Mouse (Mus musculus): ENCODE measurements around the gene Alkal2.
A peak's percentile ranks its signal among the peaks of the same experiment; 100 is the strongest.

Gene Alkal2

GRCm38 (mm10) chr12:30883986-30884621 is at the start of gene Alkal2:
Gene Alkal2, plus strand, starts transcription at chr12:30884322.
- no peak for DNase-seq

- no peak for DNase-seq
Observed at GRCm38 (mm10) chr12:30848521-30848920, 35.6 kb upstream of the Alkal2 start.

- no peak for DNase-seq
Observed at GRCm38 (mm10) chr12:30850902-30851301, 33.2 kb upstream of the Alkal2 start.

DNA sequence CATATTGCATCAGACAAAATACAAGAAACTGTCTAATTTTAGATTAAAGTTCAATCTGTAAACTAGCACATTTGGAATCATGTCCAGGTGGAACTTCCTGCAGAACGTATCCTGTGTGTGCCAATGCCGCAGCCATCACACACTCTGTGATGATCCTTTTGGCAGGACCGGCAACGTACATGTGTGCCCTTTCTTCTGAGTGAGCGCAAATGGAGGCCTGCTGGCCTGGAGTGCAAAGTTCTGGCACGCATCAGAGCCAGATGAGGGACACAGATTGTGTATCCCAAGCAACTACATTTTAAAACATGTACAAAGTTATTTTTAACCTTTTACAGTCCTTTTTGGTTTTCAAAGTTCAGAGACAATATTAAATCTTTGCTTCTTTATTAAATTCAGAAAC is 32.3 kb upstream of the Alkal2 start:
- no peak for DNase-seq

- no peak for DNase-seq
Observed at GRCm38 (mm10) chr12:30855442-30856159, 28.5 kb upstream of the Alkal2 start.

DNA sequence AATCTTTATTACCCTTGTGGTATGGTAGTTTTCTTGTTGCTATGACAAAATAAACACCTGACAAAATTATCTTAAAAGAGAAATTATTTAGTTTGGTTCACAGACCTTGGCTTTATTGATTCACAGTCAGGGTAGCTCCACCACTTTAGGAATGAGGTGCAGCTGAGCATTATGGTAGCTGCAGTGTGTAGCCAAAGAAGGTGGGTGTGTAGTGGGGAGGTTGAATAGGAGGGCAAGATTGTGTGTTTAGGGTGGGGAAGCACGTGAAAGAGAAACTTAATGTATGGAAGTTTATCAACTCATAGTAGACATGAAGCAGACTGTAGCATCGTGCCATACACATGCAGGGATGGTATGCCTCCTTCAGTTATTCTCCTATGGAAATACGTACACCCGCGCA is 27.9 kb upstream of the Alkal2 start:
- no peak for DNase-seq

DNA sequence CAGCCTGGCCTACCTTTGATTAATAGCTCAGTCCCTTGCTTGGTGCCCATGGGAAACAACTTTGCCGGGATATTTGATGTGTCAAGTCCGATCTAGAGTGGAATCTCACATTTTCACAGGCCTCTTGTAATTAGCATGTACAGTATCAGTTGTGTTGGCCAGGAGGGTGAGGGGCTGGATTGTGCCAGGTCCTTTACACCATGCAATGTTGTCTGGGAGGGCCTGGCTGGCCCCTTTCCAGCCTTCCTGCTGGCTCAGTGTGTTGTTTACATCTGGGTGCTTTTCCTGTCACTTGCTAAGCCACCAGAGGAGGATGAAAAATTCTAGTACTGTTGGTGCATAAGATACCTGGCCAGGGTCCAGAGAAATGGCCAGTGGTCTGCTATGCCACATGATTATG is 19.8 kb upstream of the Alkal2 start:
- no peak for DNase-seq

DNA sequence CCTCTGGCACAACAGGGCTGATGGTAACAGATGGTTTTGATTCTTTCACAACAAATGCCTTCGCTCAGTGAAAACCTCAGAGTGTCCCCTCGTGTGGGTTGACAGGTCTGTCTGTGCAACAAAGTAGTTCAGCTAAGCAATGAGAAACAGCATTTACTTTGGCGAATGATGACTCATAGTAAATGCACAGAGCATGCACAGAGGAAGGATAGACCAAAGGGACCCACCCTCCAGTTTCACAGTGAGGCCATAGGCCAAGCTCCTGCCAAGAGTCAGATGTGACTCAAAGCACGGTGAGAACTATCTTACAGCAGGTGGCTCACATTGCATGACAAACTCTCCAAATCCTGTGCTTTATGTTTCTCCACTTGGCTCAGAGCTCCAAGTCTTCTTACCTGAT is 18.3 kb upstream of the Alkal2 start:
- DNase-seq = no peak

- DNase-seq = no peak
Observed at GRCm38 (mm10) chr12:30879447-30879846, 4.7 kb upstream of the Alkal2 start.

GRCm38 (mm10) chr12:30883592-30883985 is 533 bp upstream of the Alkal2 start:
- DNase-seq = no peak

- no peak for DNase-seq
Observed at GRCm38 (mm10) chr12:30884622-30885230, 604 bp downstream of the Alkal2 start.

DNA sequence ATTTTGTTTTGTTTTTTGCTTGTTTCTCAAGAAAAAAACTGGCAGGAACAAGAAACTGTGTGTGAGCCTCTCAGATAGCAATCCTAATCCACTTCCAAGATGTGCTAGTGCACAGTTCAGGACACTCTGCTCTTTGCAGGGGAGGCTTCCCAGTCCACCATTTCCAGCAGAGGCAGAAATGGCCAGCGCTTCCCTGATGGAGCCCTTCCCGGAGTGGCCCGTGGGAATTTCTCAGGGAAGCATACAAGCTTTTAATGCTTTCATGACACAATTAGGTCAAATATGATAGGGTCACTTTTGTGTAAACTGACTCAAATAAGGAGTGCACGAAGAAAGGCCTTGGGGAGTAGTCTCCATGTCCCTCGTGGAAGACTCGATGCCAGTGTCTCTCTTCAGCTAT is 1.8 kb downstream of the Alkal2 start:
- DNase-seq = no peak

GRCm38 (mm10) chr12:30888003-30888402 is 3.9 kb downstream of the Alkal2 start:
- no peak for DNase-seq

- peak; percentile 30 for DNase-seq
Observed at GRCm38 (mm10) chr12:30890067-30890466, 5.9 kb downstream of the Alkal2 start.

DNA sequence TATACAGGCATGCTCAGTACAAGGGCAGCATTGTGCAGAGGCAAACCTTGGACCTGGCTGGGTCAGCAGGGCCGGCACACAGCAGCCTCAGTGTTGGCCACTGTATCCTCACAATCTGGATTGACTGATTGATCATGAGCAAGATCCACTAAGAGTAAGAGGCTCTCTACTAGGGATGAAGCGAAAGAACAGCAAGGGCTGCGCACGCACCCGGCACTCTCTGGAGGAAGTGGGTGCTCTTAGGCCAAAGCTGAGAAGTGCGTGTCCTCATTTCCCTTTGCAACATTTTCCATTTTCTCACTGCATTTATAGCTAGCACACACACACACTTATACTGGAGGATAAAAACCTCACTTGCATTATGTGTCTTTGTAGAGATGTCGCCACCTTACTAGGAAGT is 7.3 kb downstream of the Alkal2 start:
- no peak for DNase-seq

DNA sequence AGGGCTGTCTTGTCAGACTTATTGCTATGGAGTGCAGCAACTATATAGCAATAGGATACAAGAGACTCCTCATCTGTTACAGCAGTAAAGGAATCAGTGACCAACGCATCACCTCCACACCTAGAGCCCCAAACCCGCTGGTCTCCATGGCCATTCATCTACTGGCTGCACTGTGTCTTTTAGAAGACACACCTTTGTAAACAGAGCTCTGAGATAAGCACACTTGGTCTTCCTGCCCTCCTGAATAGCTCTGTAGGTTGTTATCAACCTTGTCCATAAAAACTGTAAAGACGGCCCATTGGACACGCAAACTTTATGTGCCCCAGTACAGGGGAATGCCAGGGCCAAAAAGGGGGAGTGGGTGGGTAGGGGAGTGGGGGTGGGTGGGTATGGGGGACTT is 12.9 kb downstream of the Alkal2 start:
- DNase-seq = no peak

DNA sequence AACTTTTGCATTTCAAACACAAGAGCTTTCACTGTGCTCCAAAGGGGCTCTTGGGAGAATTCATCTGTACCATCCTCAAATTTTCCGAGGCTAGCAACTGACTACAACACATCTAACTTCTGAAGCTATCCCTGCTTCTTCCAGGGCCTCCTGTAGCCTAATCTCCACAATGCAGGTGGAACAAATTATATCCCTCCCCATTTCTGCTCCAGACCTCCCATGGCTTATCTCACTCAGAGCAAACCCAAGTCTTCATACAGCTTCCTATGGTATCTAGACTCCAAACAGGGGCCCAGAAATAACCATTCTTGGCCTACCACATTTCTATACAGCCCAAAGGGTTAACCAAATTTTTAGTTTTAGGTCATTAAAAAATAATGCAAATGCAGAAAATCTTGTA is 24.5 kb downstream of the Alkal2 start:
- no peak for DNase-seq

DNA sequence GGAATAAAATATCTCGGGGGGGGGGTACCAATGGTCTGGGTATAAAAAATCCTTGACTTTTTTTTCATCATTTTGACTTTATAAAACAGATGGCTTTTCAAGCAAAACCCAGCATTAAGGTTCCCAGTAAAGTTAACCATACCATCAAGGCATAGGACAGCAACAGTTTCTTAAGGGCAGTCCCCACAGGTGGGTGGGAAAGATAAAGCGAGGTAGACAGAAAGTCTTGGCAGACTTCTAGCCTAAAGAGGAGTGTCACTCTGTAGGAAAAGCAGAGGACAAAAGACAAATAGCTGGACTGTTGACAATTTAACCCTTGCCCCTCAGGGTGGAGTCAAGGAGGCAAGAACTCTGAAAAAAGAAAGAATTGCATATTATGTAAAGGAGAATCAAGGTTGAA is 25.8 kb downstream of the Alkal2 start:
- no peak for DNase-seq

DNA sequence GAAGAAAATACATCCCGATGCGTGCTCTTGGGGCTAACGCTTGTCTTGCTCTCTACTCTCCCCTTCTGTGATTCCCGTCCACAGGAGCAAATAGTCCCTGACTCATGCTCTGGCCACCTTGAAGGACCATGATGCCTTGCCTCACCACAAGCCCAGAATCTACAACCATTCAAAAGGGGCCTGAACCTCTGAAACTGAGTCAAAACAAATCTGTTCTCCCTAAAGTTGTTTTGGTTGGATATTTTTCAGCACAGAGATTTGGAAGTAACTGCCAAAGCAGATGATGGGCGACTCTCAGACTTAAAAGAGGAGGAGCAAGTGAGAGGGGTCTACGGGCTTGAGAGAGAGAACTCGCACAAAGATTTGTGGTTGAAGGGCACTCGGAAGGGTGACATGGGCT is 26.7 kb downstream of the Alkal2 start:
- no peak for DNase-seq

DNA sequence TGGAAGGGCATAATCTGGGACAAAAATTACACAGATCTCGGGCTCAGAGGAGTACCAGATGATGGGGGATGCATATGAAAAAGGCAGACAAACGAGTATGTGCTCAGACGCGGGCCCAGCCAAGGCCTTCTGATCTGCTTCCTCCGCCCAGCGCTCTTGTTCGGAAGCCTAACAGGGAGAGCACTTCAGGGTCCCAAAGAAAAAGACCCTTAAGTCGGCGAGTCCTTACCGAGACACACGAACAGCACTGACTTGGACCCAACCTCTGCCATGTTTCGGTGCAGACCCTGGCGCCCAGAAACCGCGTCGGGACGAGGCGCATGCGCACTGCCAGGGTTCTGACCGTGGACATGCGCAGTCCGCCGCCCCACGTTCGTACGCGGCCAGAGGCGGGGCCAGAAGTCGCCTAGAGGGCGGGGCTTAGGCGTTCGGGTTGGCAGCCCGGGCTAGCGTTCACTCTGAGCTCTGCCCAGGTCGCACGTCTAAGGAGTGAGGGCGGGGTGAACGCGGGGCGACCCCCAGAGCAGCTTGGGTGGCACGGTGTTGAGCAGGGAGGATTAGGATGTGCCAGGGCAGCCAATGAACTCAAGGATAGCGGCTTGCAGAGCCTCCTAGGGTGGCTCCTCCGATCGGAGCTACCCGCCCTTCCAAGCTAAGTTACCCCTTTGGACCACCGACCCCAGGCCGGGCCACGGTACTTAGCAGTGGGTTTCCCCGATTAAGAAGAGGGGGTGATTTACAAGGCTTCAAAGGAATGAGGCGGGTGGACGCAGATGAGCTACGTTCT is 27.3 kb downstream of the Alkal2 start, which contains the start of the genes Acp1 and Sh3yl1:
TSS of gene Acp1 (minus strand) at position 329 of the 787 bp plus-strand sequence.
TSS of gene Sh3yl1 (plus strand) at position 408 of the 787 bp plus-strand sequence.
- DNase-seq = peak; percentile 97

DNA sequence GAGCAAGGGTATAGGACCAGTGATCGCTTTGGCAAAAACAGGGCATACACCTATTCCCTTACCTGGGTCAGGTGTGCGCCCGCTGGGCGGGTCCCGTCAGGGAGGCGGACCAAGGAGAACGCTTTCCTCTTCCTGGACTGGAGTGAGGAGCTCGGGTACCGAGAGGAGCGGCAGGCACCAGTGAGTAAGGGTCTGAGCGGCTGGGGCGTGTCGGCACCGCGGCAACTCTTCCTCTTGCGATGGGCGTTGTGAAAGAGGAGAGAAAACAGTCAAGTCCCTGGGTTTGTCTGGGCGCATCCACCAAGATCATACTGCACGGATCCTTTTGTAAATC is 27.9 kb downstream of the Alkal2 start:
- DNase-seq = peak; percentile 55

DNA sequence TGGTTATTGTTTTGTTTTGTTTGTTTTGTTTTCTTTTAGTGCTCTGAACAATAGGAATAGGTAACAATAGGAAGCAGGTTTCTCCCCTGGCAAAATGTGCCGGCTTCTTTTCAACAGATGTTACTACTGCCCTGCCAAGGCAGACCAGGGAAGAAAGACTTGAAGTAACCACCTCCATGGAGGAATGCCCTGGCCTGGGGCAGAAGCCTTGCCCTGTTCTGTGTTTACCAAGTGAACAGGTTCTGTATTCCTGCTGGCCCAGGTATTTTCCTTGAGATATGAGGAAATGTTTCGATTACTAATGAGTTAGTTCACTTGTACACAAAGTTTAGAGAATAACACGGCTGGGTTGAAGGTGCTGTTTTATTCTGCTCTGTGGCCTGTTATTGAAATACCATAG is 28.7 kb downstream of the Alkal2 start:
- DNase-seq = no peak

DNA sequence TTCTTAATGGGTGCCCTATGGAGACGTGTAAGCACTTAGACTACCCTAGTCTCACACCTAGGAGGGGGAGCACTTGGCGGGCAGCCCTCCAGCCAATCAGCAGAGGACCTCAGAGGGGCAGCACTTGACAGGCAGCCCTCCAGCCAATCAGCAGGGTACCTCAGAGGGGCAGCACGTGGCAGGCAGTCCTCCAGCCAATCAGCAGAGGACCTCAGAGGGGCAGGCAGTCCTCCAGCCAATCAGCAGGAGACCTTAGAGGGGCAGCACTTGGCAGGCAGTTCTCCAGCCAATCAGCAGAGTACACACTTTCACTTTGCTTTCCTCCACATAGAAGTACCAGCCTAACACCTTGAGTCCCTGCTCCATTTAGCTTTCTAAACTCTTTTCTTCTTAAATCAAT is 38.3 kb downstream of the Alkal2 start:
- DNase-seq = no peak

GRCm38 (mm10) chr12:30928182-30928581 is 44.1 kb downstream of the Alkal2 start:
- no peak for DNase-seq
